Mouse (Mus musculus): ENCODE results near the gene Klhl11. TPM values are rescaled to one million over a fixed set of nuclear protein-coding genes. Genes with fewer than 3 reads are reported as not detected.

The Klhl11 gene
- polyA plus RNA-seq, 1 experiment, result 1.2 TPM

GRCm38 (mm10) chr11:100472935-100473295 is 374 bp upstream of the Klhl11 start:
- no peak for DNase-seq (ENCODE audit: low read depth, low spot score)
- 31% methylated on average over 5 of the region's 5 CpGs for WGBS

- 6% methylated on average over 30 of the region's 30 CpGs for WGBS
- no peak for DNase-seq (ENCODE audit: low read depth, low spot score)
These were observed 967 bp downstream of the Klhl11 start for GRCm38 (mm10) chr11:100471352-100472196.

GRCm38 (mm10) chr11:100465833-100466232 is 6.7 kb downstream of the Klhl11 start:
- no peak for DNase-seq (ENCODE audit: low read depth, low spot score)
- 84% methylated on average over 1 of the region's 1 CpGs for WGBS

GRCm38 (mm10) chr11:100465229-100465792 is 7.2 kb downstream of the Klhl11 start:
- WGBS, result 78% methylated on average over 1 of the region's 1 CpGs

GRCm38 (mm10) chr11:100462699-100463098 is 9.8 kb downstream of the Klhl11 start:
- WGBS, result 86% methylated on average over 10 of the region's 10 CpGs
- DNase-seq (ENCODE audit: low read depth, low spot score), result no peak

More at GRCm38 (mm10) chr11:100465229-100465792, 7.2 kb downstream of the Klhl11 start:
- DNase-seq (ENCODE audit: low read depth, low spot score), result no peak

GRCm38 (mm10) chr11:100457711-100458110 is 14.8 kb downstream of the Klhl11 start:
- 34% methylated on average over 5 of the region's 5 CpGs for whole genome bisulfite sequencing
- DNase-seq (ENCODE audit: low read depth, low spot score), result no peak

GRCm38 (mm10) chr11:100457247-100457646 is 15.3 kb downstream of the Klhl11 start:
- no peak for DNase-seq (ENCODE audit: low read depth, low spot score)
- 41% methylated on average over 4 of the region's 4 CpGs for WGBS

- 88% methylated on average over 6 of the region's 6 CpGs for WGBS
- no peak for DNase-seq (ENCODE audit: low read depth, low spot score)
These were observed 29.9 kb downstream of the Klhl11 start for GRCm38 (mm10) chr11:100442625-100443024.

- 89% methylated on average over 8 of the region's 8 CpGs for WGBS
- no peak for DNase-seq (ENCODE audit: low read depth, low spot score)
These were observed 30.7 kb downstream of the Klhl11 start, which contains the start of the genes Nt5c3b and Klhl10 for GRCm38 (mm10) chr11:100441797-100442196. Gene Nt5c3b (minus strand): TSS chr11:100441808. Gene Klhl10 (plus strand): TSS chr11:100441917.

GRCm38 (mm10) chr11:100440691-100441522 is 31.6 kb downstream of the Klhl11 start:
- 2% methylated on average over 52 of the region's 52 CpGs for WGBS
- DNase-seq (ENCODE audit: low read depth, low spot score), result peak; percentile 45

- 78% methylated on average over 1 of the region's 1 CpGs for WGBS
- no peak for DNase-seq (ENCODE audit: low read depth, low spot score)
These were observed 34.6 kb downstream of the Klhl11 start for GRCm38 (mm10) chr11:100437901-100438300.

- 91% methylated on average over 9 of the region's 9 CpGs for WGBS
These were observed 36.8 kb downstream of the Klhl11 start for GRCm38 (mm10) chr11:100435678-100436246.

GRCm38 (mm10) chr11:100432002-100432401 is 40.5 kb downstream of the Klhl11 start:
- no peak for DNase-seq (ENCODE audit: low read depth, low spot score)
- WGBS, result 97% methylated on average over 5 of the region's 5 CpGs

More at GRCm38 (mm10) chr11:100435678-100436246, 36.8 kb downstream of the Klhl11 start:
- DNase-seq (ENCODE audit: low read depth, low spot score), result no peak

- WGBS, result 88% methylated on average over 7 of the region's 7 CpGs
- DNase-seq (ENCODE audit: low read depth, low spot score), result no peak
These were observed 42.5 kb downstream of the Klhl11 start for GRCm38 (mm10) chr11:100430052-100430451.

GRCm38 (mm10) chr11:100428612-100429199 is 43.8 kb downstream of the Klhl11 start:
- no peak for DNase-seq (ENCODE audit: low read depth, low spot score)
- WGBS, result 56% methylated on average over 9 of the region's 9 CpGs

GRCm38 (mm10) chr11:100426820-100427219 is 45.7 kb downstream of the Klhl11 start:
- WGBS, result 70% methylated on average over 3 of the region's 3 CpGs
- no peak for DNase-seq (ENCODE audit: low read depth, low spot score)

GRCm38 (mm10) chr11:100425851-100426250 is 46.7 kb downstream of the Klhl11 start:
- DNase-seq (ENCODE audit: low read depth, low spot score), result no peak
- 35% methylated on average over 7 of the region's 7 CpGs for WGBS

GRCm38 (mm10) chr11:100423836-100424235 is 48.7 kb downstream of the Klhl11 start:
- DNase-seq (ENCODE audit: low read depth, low spot score), result no peak
- WGBS, result 89% methylated on average over 7 of the region's 7 CpGs

- 81% methylated on average over 8 of the region's 8 CpGs for WGBS
- no peak for DNase-seq (ENCODE audit: low read depth, low spot score)
These were observed 51.0 kb downstream of the Klhl11 start for GRCm38 (mm10) chr11:100421537-100421936.

Data from large intestine, adult 2 months (tissue).